Mouse (Mus musculus): ENCODE measurements around the gene Atf7ip2.
"Not testable (repeated sequence)": the region's sequence is repeated elsewhere in the genome, so short reads cannot be mapped to it uniquely, and the experiment has no call there.

The Atf7ip2 gene

DNA sequence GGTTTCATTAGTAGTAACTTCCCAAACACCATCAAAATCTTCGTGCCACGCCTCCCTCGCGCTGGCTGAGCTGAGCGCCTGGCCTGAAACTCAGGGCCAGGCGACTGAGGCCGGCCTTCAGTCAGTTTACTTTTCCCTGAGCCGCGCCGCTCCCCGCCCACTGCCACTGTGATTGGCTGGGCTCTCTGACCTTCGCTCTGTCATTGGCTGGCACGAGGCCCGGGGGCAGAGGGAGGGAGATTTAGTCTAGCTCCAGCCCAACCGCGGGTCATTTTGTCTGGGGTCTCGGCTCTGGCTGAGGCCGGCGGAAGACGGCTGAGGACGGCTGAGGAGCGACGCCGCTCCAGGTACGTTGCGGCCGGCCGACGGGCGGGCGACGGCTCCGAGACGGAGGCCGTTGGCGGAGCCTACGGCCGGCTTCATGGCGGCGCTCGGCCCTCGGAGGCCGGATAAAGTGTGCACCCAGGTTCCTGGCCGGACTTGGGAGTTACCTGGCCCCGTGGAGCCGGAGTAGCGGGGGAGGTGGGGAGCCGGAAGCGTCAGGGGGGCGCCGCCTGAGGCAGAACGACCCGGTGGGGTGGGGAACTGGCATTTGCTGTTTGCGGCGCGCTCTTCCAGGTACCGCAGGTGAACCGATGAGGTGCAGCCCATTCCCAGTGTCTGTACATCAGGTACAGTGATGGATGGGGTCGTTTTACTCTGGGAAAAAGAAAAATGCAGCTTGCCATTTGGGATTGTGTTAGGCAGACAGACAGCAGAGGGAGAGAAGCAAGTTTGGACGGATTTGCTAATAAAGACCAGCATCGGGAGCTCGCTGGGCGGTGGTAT, at the start of gene Atf7ip2:
Gene Atf7ip2 (plus strand): TSS at position 34 of the 828 bp plus-strand sequence.
- peak; percentile 47 for DNase-seq (ENCODE audit: extremely low spot score, low read depth, low spot score)

DNA sequence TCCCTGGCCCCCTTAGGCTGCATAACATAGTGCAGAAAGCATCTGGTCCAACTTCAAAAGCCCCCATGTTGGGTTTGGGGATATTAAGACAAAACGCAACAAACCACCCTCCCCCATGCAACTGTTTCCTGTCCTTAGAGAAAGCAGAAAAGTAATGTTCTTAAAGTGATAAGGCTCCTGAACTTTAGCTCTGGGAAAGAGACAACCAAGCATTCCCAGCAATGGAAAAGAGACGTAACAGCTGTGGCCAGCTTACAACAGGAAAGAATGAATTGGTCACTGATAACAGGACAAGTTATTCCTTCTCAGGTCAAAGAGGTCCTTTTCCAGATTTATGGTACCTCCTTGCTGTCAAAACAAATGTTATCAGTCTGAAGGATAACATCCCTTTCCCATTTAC, 49.3 kb upstream of the Atf7ip2 start:
- DNase-seq (ENCODE audit: extremely low spot score, low read depth, low spot score), result no peak

GRCm38 (mm10) chr16:10147401-10147800, 45.1 kb upstream of the Atf7ip2 start:
- DNase-seq (ENCODE audit: extremely low spot score, low read depth, low spot score), result no peak

GRCm38 (mm10) chr16:10169123-10169905, 23.2 kb upstream of the Atf7ip2 start:
- no peak for DNase-seq (ENCODE audit: extremely low spot score, low read depth, low spot score)

- DNase-seq (ENCODE audit: extremely low spot score, low read depth, low spot score), result no peak
These were observed 22.5 kb upstream of the Atf7ip2 start, which contains the start of gene Rpl39l for GRCm38 (mm10) chr16:10170005-10170404. TSS of gene Rpl39l (plus strand) at chr16:10170226.

DNA sequence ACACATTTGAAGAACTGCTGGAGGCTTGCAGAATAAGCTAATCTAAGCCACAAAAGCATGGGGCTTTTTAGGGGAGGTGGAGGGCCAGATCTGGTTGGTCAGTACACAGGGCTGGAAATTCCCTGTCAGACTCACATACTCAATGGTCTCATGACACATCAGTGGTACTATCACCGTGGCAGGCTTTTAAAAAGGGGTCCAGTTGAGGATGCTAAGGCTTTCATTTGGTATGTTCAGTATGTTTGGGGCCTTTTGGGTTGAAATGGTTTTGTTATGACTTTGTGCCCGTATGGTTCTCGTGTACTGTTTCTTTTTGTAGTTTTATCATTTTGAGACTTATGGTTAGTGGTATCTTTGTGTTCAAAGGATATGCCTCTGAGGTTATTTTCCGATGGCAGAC, 21.2 kb upstream of the Atf7ip2 start:
- no peak for DNase-seq (ENCODE audit: extremely low spot score, low read depth, low spot score)

DNA sequence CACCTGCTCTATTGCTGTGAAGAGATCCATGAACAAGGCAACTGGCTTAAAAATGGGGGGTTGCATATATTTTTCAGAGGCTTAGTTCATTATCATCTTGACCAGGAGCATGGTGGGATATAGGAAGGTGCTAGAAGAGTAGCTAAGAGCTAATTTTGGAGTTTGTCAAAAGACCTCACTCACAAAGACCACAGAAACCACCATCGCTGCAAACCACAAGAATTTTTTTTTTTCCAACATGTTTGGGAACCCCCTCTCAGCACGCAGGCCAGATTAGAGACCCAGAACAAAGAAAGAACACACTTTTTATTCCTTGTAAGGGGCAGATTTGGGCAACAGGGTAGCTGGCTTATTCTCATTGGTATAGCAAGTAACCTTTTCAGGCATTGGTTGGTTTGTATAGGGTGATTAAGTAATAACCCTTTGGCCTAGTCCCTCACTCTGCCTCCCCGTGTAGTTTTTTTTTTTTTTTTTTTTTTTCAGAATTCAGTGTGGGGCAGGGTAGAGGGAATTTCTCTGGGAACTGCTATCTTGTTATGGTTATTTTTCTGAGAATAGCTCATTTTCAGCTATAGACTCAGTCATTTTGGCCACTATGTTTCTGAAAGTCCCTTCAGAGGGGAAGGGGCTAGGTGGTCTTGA, 20.2 kb upstream of the Atf7ip2 start:
- no peak for DNase-seq (ENCODE audit: extremely low spot score, low read depth, low spot score)

- DNase-seq (ENCODE audit: extremely low spot score, low read depth, low spot score), result not testable (repeated sequence)
These were observed 5.1 kb upstream of the Atf7ip2 start for GRCm38 (mm10) chr16:10187461-10187860.

- DNase-seq (ENCODE audit: extremely low spot score, low read depth, low spot score), result no peak
These were observed 16.3 kb downstream of the Atf7ip2 start for GRCm38 (mm10) chr16:10208777-10209176.

DNA sequence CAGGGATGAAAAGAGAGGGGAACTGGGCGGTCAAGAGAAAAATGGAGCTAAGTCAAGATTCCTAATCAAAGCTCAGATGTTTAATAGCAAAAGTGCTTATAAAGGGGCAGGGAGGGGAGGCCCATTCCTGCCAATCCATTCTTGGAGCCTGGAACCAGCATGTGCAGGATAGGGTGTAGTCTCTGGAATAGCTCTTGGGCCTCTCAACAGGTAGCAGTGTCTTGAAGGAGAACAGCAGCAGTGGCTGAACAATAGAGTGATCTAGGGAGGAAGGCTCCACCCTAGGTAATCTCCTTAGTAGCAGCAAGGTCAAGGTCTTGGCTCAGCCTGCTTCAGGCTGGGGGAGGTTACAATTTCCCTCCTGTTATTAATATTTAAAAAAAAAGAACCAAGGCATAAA, 23.9 kb downstream of the Atf7ip2 start:
- not testable (repeated sequence) for DNase-seq (ENCODE audit: extremely low spot score, low read depth, low spot score)

- DNase-seq (ENCODE audit: extremely low spot score, low read depth, low spot score), result not testable (repeated sequence)
These were observed 24.5 kb downstream of the Atf7ip2 start for GRCm38 (mm10) chr16:10217020-10217419.

DNA sequence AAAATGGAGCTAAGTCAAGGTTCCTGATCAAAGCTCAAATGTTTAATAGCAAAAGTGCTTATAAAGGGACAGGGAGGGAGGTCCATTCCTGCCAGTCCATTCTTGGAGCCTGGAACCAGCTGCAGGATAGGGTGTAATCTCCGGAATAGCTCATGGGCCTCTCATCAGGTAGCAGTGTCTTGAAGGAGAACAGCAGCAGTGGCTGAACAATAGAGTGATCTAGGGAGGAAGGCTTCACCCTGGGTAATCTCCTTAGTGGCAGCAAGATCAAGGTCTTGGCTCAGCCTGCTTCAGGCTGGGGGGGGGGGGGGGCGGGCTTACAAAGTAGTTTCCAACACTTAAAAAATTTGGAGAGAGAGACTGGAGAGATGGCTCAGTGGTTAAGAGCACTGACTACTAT, 34.8 kb downstream of the Atf7ip2 start:
- DNase-seq (ENCODE audit: extremely low spot score, low read depth, low spot score), result no peak

GRCm38 (mm10) chr16:10236601-10237000, 44.1 kb downstream of the Atf7ip2 start:
- no peak for DNase-seq (ENCODE audit: extremely low spot score, low read depth, low spot score)

DNA sequence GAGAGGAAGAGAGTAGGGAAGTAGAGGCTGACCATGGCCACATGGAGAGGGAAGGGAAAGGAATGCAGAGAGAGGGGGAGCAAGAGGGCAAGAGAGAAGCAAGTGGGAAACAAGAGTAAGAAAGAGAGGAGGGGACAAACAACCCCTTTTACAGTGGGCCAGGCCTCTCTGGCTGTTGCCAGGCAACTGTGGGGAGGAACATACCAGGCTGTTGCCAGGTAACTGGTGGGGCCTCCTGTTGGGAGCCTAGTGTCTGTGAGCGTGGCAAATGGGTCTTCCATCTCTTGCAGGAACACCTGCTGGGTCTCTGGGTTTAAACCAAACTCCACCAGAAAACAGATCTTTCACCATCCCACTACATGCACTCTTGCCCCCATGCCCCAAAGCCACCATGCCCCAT, 61.5 kb downstream of the Atf7ip2 start:
- DNase-seq (ENCODE audit: extremely low spot score, low read depth, low spot score), result no peak

DNA sequence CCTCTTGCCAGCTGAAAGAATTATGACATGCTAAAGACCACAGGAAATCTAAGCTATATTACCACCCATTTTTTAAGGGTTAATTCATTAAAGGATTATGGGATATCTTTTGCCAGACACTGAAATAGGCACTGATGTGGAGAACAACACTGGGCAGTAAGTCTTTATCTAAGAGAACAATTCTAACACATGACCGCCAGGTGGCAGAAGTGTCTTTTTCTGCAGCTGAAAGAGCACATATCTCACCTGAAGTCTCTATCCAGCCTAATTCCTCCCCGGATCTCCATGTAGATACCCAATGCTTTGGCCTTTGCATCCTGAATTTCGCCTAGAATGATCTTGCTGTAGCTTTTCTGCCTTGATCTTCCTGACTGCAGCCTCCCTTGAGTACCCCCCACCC, 79.7 kb downstream of the Atf7ip2 start:
- peak; percentile 39 for DNase-seq (ENCODE audit: extremely low spot score, low read depth, low spot score)

- no peak for DNase-seq (ENCODE audit: extremely low spot score, low read depth, low spot score)
These were observed 82.0 kb downstream of the Atf7ip2 start for GRCm38 (mm10) chr16:10274465-10274864.

GRCm38 (mm10) chr16:10276778-10277177, 84.3 kb downstream of the Atf7ip2 start:
- not testable (repeated sequence) for DNase-seq (ENCODE audit: extremely low spot score, low read depth, low spot score)

- peak; percentile 69 for DNase-seq (ENCODE audit: extremely low spot score, low read depth, low spot score)
These were observed 87.9 kb downstream of the Atf7ip2 start for GRCm38 (mm10) chr16:10280286-10280951.

DNA sequence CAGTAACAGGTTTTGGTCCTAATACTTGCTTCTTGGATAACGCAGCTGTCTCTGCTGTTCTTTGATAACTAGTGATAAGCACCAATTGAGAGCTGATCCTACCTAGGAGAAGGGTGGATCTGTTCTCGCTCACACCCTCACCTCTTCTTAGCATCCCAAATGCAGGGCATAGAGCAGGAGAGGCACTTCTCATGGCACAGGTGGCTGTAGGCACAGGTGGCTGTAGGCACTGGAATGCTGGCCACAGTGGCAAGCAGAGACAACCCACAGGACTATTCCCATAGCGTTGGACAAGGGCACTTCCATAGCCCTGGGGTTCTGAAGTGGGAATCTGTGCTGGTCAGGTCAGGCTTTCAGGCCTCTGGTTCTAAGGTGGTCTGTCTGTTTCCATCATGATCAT, 89.4 kb downstream of the Atf7ip2 start:
- no peak for DNase-seq (ENCODE audit: extremely low spot score, low read depth, low spot score)

GRCm38 (mm10) chr16:10286513-10287268, 94.2 kb downstream of the Atf7ip2 start:
- DNase-seq (ENCODE audit: extremely low spot score, low read depth, low spot score), result no peak
